Mouse (Mus musculus) C3H10T1/2 (cell line): ENCODE results near the gene Tbx2. TPM values are rescaled to one million over a fixed set of nuclear protein-coding genes. Genes with fewer than 3 reads are reported as not detected.

Experiments used
- polyA plus RNA-seq, 2 experiments: library from polyadenylated mRNA; unstranded; fragments of >200 nt; fragmentation: generic; extraction: Trizol; gene quantifications; one replicate each; pipeline ENCODE4 v1.2.1; 2012; ENCODE audit warnings: missing spikeins in 2 of 2

The Tbx2 gene
- under 1 TPM; 0.01 to 0.51 TPM for polyA plus RNA-seq

DNA sequence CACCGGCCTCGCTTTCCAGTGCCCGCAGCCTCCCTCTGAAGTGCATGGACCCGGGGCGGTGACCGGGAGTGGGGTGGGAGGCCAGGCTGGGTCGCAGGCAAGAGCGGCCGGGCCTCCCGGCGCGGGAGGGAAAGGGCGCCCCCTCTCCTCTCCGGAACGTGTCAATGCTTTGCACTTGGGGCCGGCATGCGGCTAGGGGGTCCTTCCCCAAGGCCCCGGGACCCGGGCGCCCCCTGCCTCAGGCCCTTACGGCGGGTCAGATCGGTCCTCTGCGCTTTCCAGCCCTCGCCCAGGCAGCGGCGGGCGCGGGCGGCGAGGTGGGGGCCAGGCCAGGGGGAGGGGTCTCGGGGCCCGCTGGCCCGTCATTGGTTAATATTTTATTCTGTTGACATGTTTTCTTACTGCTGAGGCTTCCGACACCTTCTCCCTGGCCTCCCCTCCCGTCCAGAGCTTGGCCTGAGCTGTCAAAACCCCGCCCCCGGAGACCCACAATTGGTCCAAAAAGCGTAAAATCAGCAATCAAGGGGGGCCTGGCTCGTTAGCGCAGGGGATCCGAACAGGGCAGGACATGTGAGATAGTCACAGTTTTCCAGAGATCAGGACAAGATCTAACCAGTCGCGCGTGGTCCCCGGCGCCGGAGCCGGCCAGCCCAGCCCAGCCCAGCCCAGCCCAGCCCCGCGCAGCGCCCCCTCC, at the start of gene Tbx2:
Gene Tbx2, plus strand, starts transcription at position 321 of the 694 bp plus-strand sequence.

DNA sequence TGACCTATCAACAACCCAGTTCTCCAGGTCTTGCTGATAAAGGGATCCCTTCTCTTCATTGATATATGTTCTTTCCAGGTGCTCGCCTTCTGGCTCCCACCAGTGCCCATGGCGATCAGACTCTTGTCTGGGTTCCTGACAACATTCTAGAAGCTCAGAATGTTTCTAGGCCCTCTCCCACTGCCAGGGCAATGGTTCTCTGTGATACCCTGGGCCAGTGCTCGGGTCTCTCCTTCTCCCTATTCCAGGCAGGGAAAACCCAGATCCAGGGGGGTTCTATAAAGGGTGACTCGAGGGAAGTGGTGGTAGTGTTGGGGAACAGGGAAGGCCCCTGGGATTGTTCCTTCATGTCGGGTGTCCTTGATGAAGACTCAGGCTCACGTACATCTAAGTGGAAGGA, 17.9 kb downstream of the Tbx2 start, which contains the start of gene Gm11444:
Gene Gm11444, minus strand, starts transcription at position 101 of the 400 bp plus-strand sequence.

DNA sequence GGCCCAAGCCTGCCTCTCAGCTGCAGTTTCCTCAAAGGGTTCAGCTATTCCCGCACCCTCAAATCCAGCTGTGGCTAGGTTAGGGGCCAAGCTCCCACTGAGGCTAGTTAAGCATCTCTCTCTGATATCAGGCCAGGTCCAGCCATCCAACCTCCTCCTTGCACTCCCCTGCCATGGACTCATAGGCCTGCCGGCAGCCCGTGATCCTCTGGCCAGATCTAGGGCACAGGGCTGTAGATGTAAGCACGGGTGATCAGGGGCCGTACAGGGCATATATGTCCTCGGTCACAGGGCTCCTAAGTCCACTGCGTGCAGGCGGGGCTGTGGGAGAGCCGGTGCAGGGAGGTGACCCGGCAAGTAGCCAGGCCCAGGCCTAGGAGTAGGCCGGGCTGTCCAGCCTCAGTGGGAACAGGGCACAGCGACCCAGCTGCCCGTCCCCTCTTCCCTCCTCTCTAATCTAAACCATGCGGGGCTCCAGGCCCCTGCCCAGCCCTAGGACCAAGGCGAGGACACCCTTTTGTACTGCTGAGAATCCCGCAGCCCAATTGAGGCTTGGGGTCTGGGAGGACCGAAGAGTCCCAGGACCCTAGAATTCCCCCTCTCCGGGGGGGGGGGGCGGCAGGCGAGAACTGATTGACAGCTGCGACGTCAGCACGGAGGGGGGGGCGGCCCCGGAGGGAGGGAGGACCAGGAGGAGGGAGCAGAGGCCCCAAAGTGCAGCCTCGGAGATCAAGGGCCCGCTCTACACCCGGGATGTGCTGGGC, 53.5 kb downstream of the Tbx2 start, which contains the start of gene Tbx4:
Gene Tbx4, plus strand, starts transcription at position 758 of the 764 bp plus-strand sequence.

Other genes starting within 250 kb of the Tbx2 start
- not detected for gene Gm11444, start 17.8 kb downstream of the Tbx2 start, polyA plus RNA-seq
- not detected for gene Tbx4, start 53.9 kb downstream of the Tbx2 start, polyA plus RNA-seq